Mouse (Mus musculus) thymus, adult 2 months (tissue): ENCODE data around the gene D430041D05Rik. TPM values are rescaled to one million over a fixed set of nuclear protein-coding genes. Genes with fewer than 3 reads are reported as not detected.

Experiments
- DNase-seq: peaks from one replicate; pipeline ENCODE4 v3.0.0; 2021
- H3K27ac ChIP-seq: fragments of 200-500 bp; 2 replicates; pipeline ENCODE4 v1.5.1; 2012; ENCODE audit warnings: low read length, control low read depth; ENCODE audit not compliant: control insufficient read depth, insufficient read depth
- H3K27me3 ChIP-seq: fragments of 200-500 bp; 2 replicates; pipeline ENCODE4 v1.6.1; 2012; ENCODE audit warnings: mild to moderate bottlenecking, low read length, moderate library complexity, mixed read lengths; ENCODE audit not compliant: control insufficient read depth, insufficient read depth
- H3K36me3 ChIP-seq: fragments of 200-500 bp; 2 replicates; pipeline ENCODE4 v1.6.1; 2012; ENCODE audit warnings: mild to moderate bottlenecking, low read length, moderate library complexity; ENCODE audit not compliant: control insufficient read depth, insufficient read depth
- H3K4me1 ChIP-seq: fragments of 200-500 bp; replicated peaks from 2 replicates; pipeline ENCODE4 v1.6.1; 2012; ENCODE audit warnings: low read length; ENCODE audit not compliant: control insufficient read depth, insufficient read depth
- H3K4me3 ChIP-seq: fragments of 200-500 bp; 2 replicates; pipeline ENCODE4 v1.5.1; 2012; ENCODE audit warnings: mild to moderate bottlenecking, low read length, control low read depth, moderate library complexity; ENCODE audit not compliant: control insufficient read depth, insufficient read depth
- CTCF ChIP-seq: fragments of 200-500 bp; IDR thresholded peaks from 2 replicates; pipeline ENCODE4 v1.5.1; 2012; ENCODE audit warnings: mild to moderate bottlenecking, control low read depth, low read length, moderate library complexity, borderline replicate concordance; ENCODE audit not compliant: control insufficient read depth, poor library complexity, insufficient read depth; ENCODE audit errors: extremely low read depth
- POLR2A ChIP-seq: fragments of 200-500 bp; IDR thresholded peaks from 2 replicates; pipeline ENCODE4 v1.6.1; 2012; ENCODE audit warnings: mild to moderate bottlenecking, low read length, control low read depth, moderate library complexity; ENCODE audit not compliant: control insufficient read depth, poor library complexity, insufficient read depth; ENCODE audit errors: extremely low read depth
- WGBS: fragments of 180-500 bp; shearing (Covaris S2); methylation state at CpG from one replicate; pipeline ENCODE4 v1.1.7; 2018; 5-methylcytosine and 5-hydroxymethylcytosine counted together
- polyA plus RNA-seq: library from polyadenylated mRNA; depleted of rRNA; stranded (reverse); fragments of >200 nt; gene quantifications from 2 replicates; pipeline ENCODE4 v1.2.3, GENCODE M21; 2012

The D430041D05Rik gene
- polyA plus RNA-seq, 1 experiment = 3.0 TPM

DNA sequence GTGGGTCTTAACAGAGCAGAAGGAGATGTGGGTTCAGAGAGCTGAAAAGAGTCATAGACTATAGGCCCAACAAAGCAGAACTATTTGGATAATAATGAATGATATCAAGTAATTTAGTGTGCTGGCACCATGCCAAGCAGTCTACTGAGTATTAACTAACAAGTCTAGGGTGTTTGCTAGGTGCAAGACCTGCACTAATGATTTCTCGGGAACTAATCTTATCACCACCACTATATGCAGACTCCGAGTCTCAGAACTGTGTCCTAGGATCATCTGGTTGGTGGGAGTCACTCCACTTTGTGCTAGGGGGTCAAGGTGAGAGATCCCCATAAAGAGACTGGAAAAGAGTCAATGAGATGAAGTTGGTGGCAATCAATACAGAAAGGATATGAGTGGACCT, 245.2 kb downstream of the D430041D05Rik start:
- 99% methylated on average over 2 of the region's 2 CpGs for WGBS
- no peak for DNase-seq
- Histone ChIP-seq H3K36me3 (no peaks in the 10 kb centered on the region), H3K4me3 (no peak overlapping the region), H3K27me3 (no peaks in the 10 kb centered on the region), H3K27ac (no peak overlapping the region), H3K4me1 (no peaks in the 10 kb centered on the region)
- TF ChIP-seq POLR2A = no peak
- TF ChIP-seq CTCF = no peak

GRCm38 (mm10) chr2:104163978-104164487, 246.8 kb downstream of the D430041D05Rik start:
- TF ChIP-seq POLR2A (no peak), CTCF (no peak)
- no peak for DNase-seq

DNA sequence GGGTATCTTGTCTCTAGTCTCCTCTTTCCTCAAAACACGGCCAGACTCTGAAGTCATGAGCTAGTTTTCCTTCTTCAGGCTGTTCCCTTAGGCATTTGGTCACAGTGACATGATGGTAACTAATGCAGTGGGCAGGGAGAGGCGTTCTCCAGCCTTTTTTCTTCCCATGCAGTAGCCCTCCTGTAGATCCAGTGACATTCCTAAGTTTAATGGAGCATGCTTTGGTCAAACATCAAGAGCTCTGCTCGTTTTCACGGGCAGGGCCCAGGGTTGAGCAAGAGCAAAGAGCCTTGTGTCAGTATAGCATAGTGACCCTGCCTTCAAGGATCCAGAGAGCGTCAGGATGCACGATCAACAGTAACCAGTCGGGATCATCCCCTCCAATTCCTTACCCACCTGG, 247.4 kb downstream of the D430041D05Rik start:
- no peaks in the 10 kb centered on the region for H3K36me3 ChIP-seq
- WGBS = 87% methylated on average over 7 of the region's 7 CpGs
- TF ChIP-seq POLR2A = no peak
- TF ChIP-seq CTCF = no peak
- DNase-seq = no peak
- H3K27me3 ChIP-seq = no peaks in the 10 kb centered on the region
- no peak overlapping the region for H3K27ac ChIP-seq
- H3K4me1 ChIP-seq = no peaks in the 10 kb centered on the region
- no peak overlapping the region for H3K4me3 ChIP-seq

More at GRCm38 (mm10) chr2:104163978-104164487, 246.8 kb downstream of the D430041D05Rik start:
- Histone ChIP-seq H3K27me3 (no peaks in the 10 kb centered on the region), H3K4me3 (no peak overlapping the region), H3K36me3 (no peaks in the 10 kb centered on the region), H3K27ac (no peak overlapping the region), H3K4me1 (no peaks in the 10 kb centered on the region)
- 93% methylated on average over 4 of the region's 4 CpGs for WGBS

DNA sequence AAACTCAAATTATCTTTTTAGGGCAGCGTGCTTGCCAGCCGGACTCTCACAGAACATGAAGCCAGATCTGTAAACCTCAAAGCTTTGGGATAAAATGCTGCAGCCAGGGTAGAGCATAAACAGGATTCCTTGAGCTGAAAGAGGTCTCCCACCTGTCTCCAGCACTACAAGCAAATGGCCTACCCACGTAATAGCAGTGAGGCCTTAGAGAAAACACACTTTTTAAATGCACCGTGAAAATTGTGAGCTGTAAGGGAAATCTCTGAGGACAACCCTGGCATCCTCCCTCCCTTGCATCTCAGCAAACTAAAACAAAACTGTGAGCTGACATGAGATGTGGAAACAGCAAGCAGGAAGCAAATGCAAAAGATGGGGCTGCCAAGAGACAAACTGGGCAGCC, 253.0 kb downstream of the D430041D05Rik start:
- H3K27ac ChIP-seq = no peak overlapping the region
- no peaks in the 10 kb centered on the region for H3K27me3 ChIP-seq
- 94% methylated on average over 4 of the region's 4 CpGs for WGBS
- H3K4me3 ChIP-seq = no peak overlapping the region
- no peaks in the 10 kb centered on the region for H3K4me1 ChIP-seq
- TF ChIP-seq CTCF = no peak
- TF ChIP-seq POLR2A = no peak
- no peaks in the 10 kb centered on the region for H3K36me3 ChIP-seq
- no peak for DNase-seq

DNA sequence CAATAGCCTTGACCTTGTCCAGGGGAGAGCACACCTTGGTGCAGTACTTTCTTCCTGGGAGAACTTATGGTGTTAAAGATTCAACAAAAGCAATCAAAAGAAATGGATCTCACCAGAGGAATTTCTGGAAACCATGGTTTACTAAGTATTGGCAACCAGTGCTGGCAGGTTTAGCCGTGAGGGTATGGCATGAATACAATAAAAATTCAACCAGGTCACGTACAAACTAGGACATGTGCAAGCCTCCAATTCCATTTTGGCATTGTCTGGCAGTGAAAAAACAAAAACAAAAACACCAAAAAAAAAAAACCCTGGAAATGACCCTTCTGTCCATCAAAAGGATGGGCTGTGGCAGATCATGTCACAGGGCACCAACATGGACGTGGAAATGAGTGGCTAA, 256.9 kb downstream of the D430041D05Rik start:
- no peaks in the 10 kb centered on the region for H3K27me3 ChIP-seq
- no peaks in the 10 kb centered on the region for H3K36me3 ChIP-seq
- no peaks in the 10 kb centered on the region for H3K4me1 ChIP-seq
- H3K4me3 ChIP-seq = no peak overlapping the region
- H3K27ac ChIP-seq = no peak overlapping the region
- TF ChIP-seq POLR2A = no peak
- 88% methylated on average over 3 of the region's 3 CpGs for WGBS
- no peak for DNase-seq

GRCm38 (mm10) chr2:104153345-104153744, 257.5 kb downstream of the D430041D05Rik start:
- Histone ChIP-seq H3K27me3 (no peaks in the 10 kb centered on the region), H3K36me3 (no peaks in the 10 kb centered on the region), H3K4me3 (no peak overlapping the region), H3K27ac (no peak overlapping the region), H3K4me1 (no peaks in the 10 kb centered on the region)
- TF ChIP-seq POLR2A = no peak
- TF ChIP-seq CTCF = no peak
- no peak for DNase-seq
- WGBS = 81% methylated on average over 4 of the region's 4 CpGs
